Mouse (Mus musculus): ENCODE data around the gene Gm9821. TPM values are rescaled to one million over a fixed set of nuclear protein-coding genes. Genes with fewer than 3 reads are reported as not detected.

The Gm9821 gene
- polyA plus RNA-seq, 1 experiment from 2014 or later, result 3.4 TPM

GRCm38 (mm10) chr2:91966367-91966766, 20.9 kb downstream of the Gm9821 start:
- no peak for DNase-seq (ENCODE audit: low spot score)

GRCm38 (mm10) chr2:91967962-91968361, 22.5 kb downstream of the Gm9821 start:
- DNase-seq (ENCODE audit: low spot score), result no peak

GRCm38 (mm10) chr2:91971231-91972097, 26.0 kb downstream of the Gm9821 start:
- no peak for DNase-seq (ENCODE audit: low spot score)

- peak; percentile 32 for DNase-seq (ENCODE audit: low spot score)
These were observed 26.6 kb downstream of the Gm9821 start for GRCm38 (mm10) chr2:91972121-91972566.

- DNase-seq (ENCODE audit: low spot score), result no peak
These were observed 28.1 kb downstream of the Gm9821 start for GRCm38 (mm10) chr2:91973416-91974135.

GRCm38 (mm10) chr2:91975581-91976541, 30.4 kb downstream of the Gm9821 start, which contains the start of gene Dgkz:
Gene Dgkz, minus strand, starts transcription at chr2:91975864.
- DNase-seq (ENCODE audit: low spot score), result peak; percentile 53

GRCm38 (mm10) chr2:91977960-91978359, 32.5 kb downstream of the Gm9821 start:
- no peak for DNase-seq (ENCODE audit: low spot score)

- DNase-seq (ENCODE audit: low spot score), result no peak
These were observed 33.0 kb downstream of the Gm9821 start for GRCm38 (mm10) chr2:91978547-91978946.

GRCm38 (mm10) chr2:91980245-91980644, 34.7 kb downstream of the Gm9821 start:
- no peak for DNase-seq (ENCODE audit: low spot score)

- no peak for DNase-seq (ENCODE audit: low spot score)
These were observed 35.3 kb downstream of the Gm9821 start for GRCm38 (mm10) chr2:91980830-91981229.

- peak; percentile 85 for DNase-seq (ENCODE audit: low spot score)
These were observed 38.9 kb downstream of the Gm9821 start for GRCm38 (mm10) chr2:91984439-91984838.

- peak; percentile 54 for DNase-seq (ENCODE audit: low spot score)
These were observed 39.5 kb downstream of the Gm9821 start for GRCm38 (mm10) chr2:91984906-91985525.

- peak; percentile 46 for DNase-seq (ENCODE audit: low spot score)
These were observed 40.6 kb downstream of the Gm9821 start for GRCm38 (mm10) chr2:91986071-91986470.

- peak; percentile 82 for DNase-seq (ENCODE audit: low spot score)
These were observed 42.0 kb downstream of the Gm9821 start for GRCm38 (mm10) chr2:91987542-91987941.

- DNase-seq (ENCODE audit: low spot score), result no peak
These were observed 44.2 kb downstream of the Gm9821 start for GRCm38 (mm10) chr2:91989750-91990149.

GRCm38 (mm10) chr2:91993409-91993808, 47.9 kb downstream of the Gm9821 start:
- DNase-seq (ENCODE audit: low spot score), result no peak

GRCm38 (mm10) chr2:91996006-91996405, 50.5 kb downstream of the Gm9821 start:
- no peak for DNase-seq (ENCODE audit: low spot score)

Data from thymus, postnatal 0 days (tissue).